Mouse (Mus musculus) liver, embryonic 16.5 days (tissue): Measurements from ENCODE around the gene Cox8b. TPM values are rescaled to one million over a fixed set of nuclear protein-coding genes. Genes with fewer than 3 reads are reported as not detected.

Experiments used
- ATAC-seq: fragments of 200-750 bp; cut with Nextera tagmentation; 2 replicates; pipeline ENCODE4 v1.8.0; 2017; ENCODE audit warnings: low read depth, mild to moderate bottlenecking, moderate number of reproducible peaks, moderate library complexity
- H3K27ac ChIP-seq: fragments of 300-500 bp; sonication (generic); 2 replicates; pipeline ENCODE4 v1.5.1; 2014; ENCODE audit warnings: mild to moderate bottlenecking, low read length
- H3K27me3 ChIP-seq: fragments of 300-500 bp; sonication (generic); 2 replicates; pipeline ENCODE4 v1.6.1; 2014; ENCODE audit warnings: low read depth, low read length, mixed read lengths; ENCODE audit not compliant: control insufficient read depth, insufficient read depth
- H3K36me3 ChIP-seq: fragments of 300-500 bp; sonication (generic); 2 replicates; pipeline ENCODE4 v1.6.1; 2014; ENCODE audit warnings: mild to moderate bottlenecking; ENCODE audit not compliant: control insufficient read depth, insufficient read depth
- H3K4me1 ChIP-seq: fragments of 300-500 bp; sonication (generic); 2 replicates; pipeline ENCODE4 v1.6.1; 2014; ENCODE audit warnings: low read depth, low read length, mixed read lengths; ENCODE audit not compliant: control insufficient read depth
- H3K4me2 ChIP-seq: fragments of 300-500 bp; sonication (generic); 2 replicates; pipeline ENCODE4 v1.6.1; 2014; ENCODE audit warnings: low read depth, low read length, mixed read lengths
- H3K4me3 ChIP-seq: fragments of 300-500 bp; sonication (generic); 2 replicates; pipeline ENCODE4 v1.5.1; 2014; ENCODE audit warnings: low read depth, mild to moderate bottlenecking, low read length
- H3K9ac ChIP-seq: fragments of 300-500 bp; sonication (generic); 2 replicates; pipeline ENCODE4 v1.6.1; 2014; ENCODE audit warnings: low read depth, low read length
- H3K9me3 ChIP-seq: fragments of 300-500 bp; sonication (generic); replicated peaks from 2 replicates; pipeline ENCODE4 v1.6.1; 2016; ENCODE audit warnings: low read length; ENCODE audit not compliant: control insufficient read depth
- WGBS: fragments of 180-500 bp; shearing (Covaris S2); extraction: QIAGEN DNeasy Blood & Tissue Kit; methylation state at CpG from one replicate; pipeline ENCODE4 v1.1.7; 2014; ENCODE audit not compliant: insufficient replicate concordance; 5-methylcytosine and 5-hydroxymethylcytosine counted together
- polyA plus RNA-seq: library from polyadenylated mRNA; unstranded; fragments of >200 nt; fragmentation: Nextera tagmentation; extraction: Ambion mirVana; gene quantifications from 2 replicates; pipeline ENCODE4 v1.2.1, GENCODE M21; 2015

Gene Cox8b
- polyA plus RNA-seq, 1 experiment from 2014 or later: 3.4 TPM

GRCm38 (mm10) chr7:140921225-140921975 is 21.2 kb upstream of the Cox8b start:
- Histone ChIP-seq H3K4me1 (peaks cover 8% of the 10 kb centered on the region), H3K9ac (no peak overlapping the region), H3K4me2 (no peak overlapping the region), H3K36me3 (no peaks in the 10 kb centered on the region), H3K9me3 (no peaks in the 10 kb centered on the region), H3K4me3 (no peak overlapping the region), H3K27me3 (peaks cover 43% of the 10 kb centered on the region), H3K27ac (no peak overlapping the region)
- no peak for ATAC-seq
- WGBS: 25% methylated on average over 22 of the region's 22 CpGs

GRCm38 (mm10) chr7:140920418-140921029 is 20.3 kb upstream of the Cox8b start, which contains the start of gene Nlrp6:
TSS of gene Nlrp6 (plus strand) at chr7:140920902.
- ATAC-seq: no peak
- H3K27me3 ChIP-seq: peaks cover 43% of the 10 kb centered on the region
- H3K4me2 ChIP-seq: no peak within 1 kb of the TSS
- H3K4me3 ChIP-seq: no peak within 1 kb of the TSS
- WGBS: 39% methylated on average over 8 of the region's 8 CpGs
- H3K9ac ChIP-seq: no peak within 1 kb of the TSS
- H3K27ac ChIP-seq: no peak within 1 kb of the TSS
- no peaks in the 10 kb centered on the region for H3K36me3 ChIP-seq
- peaks cover 8% of the 10 kb centered on the region for H3K4me1 ChIP-seq
- H3K9me3 ChIP-seq: no peaks in the 10 kb centered on the region

- Histone ChIP-seq H3K4me1 (peaks cover 8% of the 10 kb centered on the region), H3K4me2 (no peak overlapping the region), H3K9ac (no peak overlapping the region), H3K27me3 (peaks cover 43% of the 10 kb centered on the region), H3K36me3 (no peaks in the 10 kb centered on the region), H3K27ac (no peak overlapping the region), H3K4me3 (no peak overlapping the region), H3K9me3 (no peaks in the 10 kb centered on the region)
- ATAC-seq: no peak
- 13% methylated on average over 4 of the region's 4 CpGs for WGBS
These were observed 19.7 kb upstream of the Cox8b start for GRCm38 (mm10) chr7:140919911-140920310.

DNA sequence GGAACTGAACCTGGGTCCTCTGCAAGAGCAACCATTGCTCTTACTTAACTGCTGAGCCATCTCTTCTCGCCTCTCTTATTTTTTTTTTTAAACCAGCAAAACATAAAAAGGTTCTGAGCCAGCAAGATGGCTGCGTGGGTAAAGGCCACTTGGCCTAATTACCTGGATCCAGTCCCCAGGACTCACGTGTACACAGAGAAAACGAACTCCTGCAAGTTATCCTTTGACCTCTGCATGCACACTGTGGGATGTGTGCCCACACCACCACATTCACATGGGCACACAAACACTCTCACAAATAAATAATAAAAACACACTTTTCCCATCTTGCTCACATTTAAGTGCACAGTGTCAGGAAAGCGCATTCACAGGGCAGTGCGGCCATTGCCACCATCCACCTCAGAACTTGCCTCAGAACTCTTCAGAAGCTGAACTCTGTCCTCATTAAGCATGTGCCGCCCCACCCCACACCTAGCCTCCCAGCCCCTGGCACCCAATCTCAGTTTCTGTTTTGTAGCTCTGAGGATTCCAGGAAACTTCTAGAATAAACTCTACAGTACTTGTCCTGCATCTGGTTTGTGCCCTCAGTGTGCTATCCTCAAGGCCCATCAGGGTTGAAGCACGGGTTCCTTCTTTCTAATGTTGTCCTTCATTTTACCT is 13.9 kb upstream of the Cox8b start:
- Histone ChIP-seq H3K36me3 (no peaks in the 10 kb centered on the region), H3K4me2 (no peak overlapping the region), H3K9ac (no peak overlapping the region), H3K4me1 (peaks cover 4% of the 10 kb centered on the region), H3K27ac (peak overlapping the region; percentile 67; the same call in 1 of the 2 replicates), H3K9me3 (no peaks in the 10 kb centered on the region), H3K4me3 (no peak overlapping the region), H3K27me3 (no peaks in the 10 kb centered on the region)
- ATAC-seq: no peak
- 63% methylated on average over 8 of the region's 8 CpGs for WGBS

- H3K9me3 ChIP-seq: no peaks in the 10 kb centered on the region
- no peak overlapping the region for H3K9ac ChIP-seq
- H3K27ac ChIP-seq: peak overlapping the region; percentile 67
- H3K27me3 ChIP-seq: no peaks in the 10 kb centered on the region
- peak; percentile 47 for ATAC-seq
- WGBS: 55% methylated on average over 5 of the region's 5 CpGs
- H3K4me2 ChIP-seq: no peak overlapping the region
- no peak overlapping the region for H3K4me3 ChIP-seq
- H3K36me3 ChIP-seq: no peaks in the 10 kb centered on the region
- H3K4me1 ChIP-seq: peaks cover 4% of the 10 kb centered on the region
These were observed 12.7 kb upstream of the Cox8b start for GRCm38 (mm10) chr7:140912846-140913482.

- no peak overlapping the region for H3K4me2 ChIP-seq
- no peaks in the 10 kb centered on the region for H3K9me3 ChIP-seq
- H3K36me3 ChIP-seq: no peaks in the 10 kb centered on the region
- peak overlapping the region; percentile 67 for H3K27ac ChIP-seq
- no peak overlapping the region for H3K9ac ChIP-seq
- no peaks in the 10 kb centered on the region for H3K27me3 ChIP-seq
- no peak overlapping the region for H3K4me3 ChIP-seq
- H3K4me1 ChIP-seq: peaks cover 4% of the 10 kb centered on the region
- WGBS: 37% methylated on average over 3 of the region's 3 CpGs
- no peak for ATAC-seq
These were observed 12.0 kb upstream of the Cox8b start for GRCm38 (mm10) chr7:140912293-140912692.

DNA sequence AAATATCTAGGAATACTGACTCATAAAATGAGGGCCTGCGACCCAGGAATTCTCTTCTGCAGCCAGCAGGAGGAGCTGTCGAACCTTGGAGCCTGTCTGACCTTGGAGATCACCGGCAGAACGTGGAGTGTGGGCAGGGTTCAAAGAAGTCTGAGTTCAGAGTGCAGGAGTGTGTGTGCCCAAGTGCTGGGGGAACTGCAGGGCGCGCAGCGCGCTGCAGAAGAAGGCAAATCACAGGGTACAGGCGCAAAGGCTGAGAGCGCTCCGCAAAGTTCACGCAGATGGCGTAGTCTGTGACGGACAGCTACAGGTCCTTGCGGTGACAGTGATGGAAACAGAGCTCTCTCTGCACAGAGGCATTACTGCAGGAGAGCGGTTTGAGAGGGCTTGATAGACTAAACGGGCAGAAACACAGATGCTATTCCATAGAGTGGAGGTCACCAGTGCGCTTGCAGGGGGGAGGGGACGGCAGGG is 8.4 kb upstream of the Cox8b start:
- no peak overlapping the region for H3K9ac ChIP-seq
- peak overlapping the region; percentile 34 for H3K4me3 ChIP-seq
- no peaks in the 10 kb centered on the region for H3K27me3 ChIP-seq
- H3K27ac ChIP-seq: peak overlapping the region; percentile 48
- WGBS: 3% methylated on average over 19 of the region's 19 CpGs
- H3K9me3 ChIP-seq: no peaks in the 10 kb centered on the region
- peak; percentile 63 for ATAC-seq
- H3K4me2 ChIP-seq: peak overlapping the region; percentile 48
- peaks cover 2% of the 10 kb centered on the region for H3K4me1 ChIP-seq
- no peaks in the 10 kb centered on the region for H3K36me3 ChIP-seq

DNA sequence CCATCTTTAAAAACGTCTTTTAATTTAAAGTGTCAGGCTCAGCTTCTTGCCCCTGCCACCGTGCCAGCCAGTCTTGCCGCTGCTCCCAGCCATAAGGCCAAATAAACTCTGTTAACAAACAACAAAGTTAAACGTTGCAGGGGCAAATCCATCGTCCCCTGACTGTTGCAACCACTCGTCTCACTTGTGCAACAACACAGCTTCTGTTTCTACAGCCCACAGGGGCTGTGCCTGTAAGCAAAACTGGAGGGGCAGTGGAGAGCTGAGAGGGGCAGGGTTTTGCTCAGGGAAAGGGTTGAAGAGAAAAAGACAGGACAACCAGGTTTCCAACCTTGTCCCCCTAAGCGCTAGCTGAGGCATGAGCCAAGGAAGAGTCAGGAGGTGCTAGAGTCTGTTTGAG is 7.9 kb upstream of the Cox8b start:
- H3K27ac ChIP-seq: peak overlapping the region; percentile 48
- H3K9ac ChIP-seq: no peak overlapping the region
- H3K4me1 ChIP-seq: 0 out of 2 replicates have a peak, but pooled peaks cover 2% of the 10 kb centered on the region
- H3K4me2 ChIP-seq: peak overlapping the region; percentile 0; the same call in 1 of the 2 replicates
- peak; percentile 52 for ATAC-seq
- WGBS: 39% methylated on average over 7 of the region's 7 CpGs
- no peaks in the 10 kb centered on the region for H3K9me3 ChIP-seq
- no peaks in the 10 kb centered on the region for H3K27me3 ChIP-seq
- H3K36me3 ChIP-seq: no peaks in the 10 kb centered on the region
- no peak overlapping the region for H3K4me3 ChIP-seq
